Mouse (Mus musculus): ENCODE measurements at regions not wholly inside any gene's neighbourhood (a gene's known extent, or its start where the extent isn't known, plus 50 kb on each side); places are given as distances from the start of the nearest gene placed in this dataset.
A peak's percentile ranks its signal among the peaks of the same experiment; 100 is the strongest.

DNA sequence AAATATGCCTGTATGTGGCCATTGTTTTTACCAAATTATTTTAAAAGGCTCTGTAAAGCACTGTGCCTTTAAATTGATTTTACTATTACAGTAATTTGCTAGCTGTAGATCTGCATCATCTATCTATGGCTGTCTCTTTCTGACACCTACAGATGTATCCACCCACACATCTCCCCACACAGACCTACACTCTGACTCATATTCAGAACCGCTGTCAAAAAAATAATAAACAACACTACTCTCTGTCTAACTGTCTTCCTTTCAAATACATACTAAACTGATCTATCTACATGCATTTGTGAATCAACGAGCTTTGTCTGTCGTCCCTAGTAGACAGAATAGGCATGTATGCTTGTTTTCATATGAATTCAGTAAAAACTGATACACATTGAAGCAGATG is 130.6 kb upstream of the Gls start:
- Histone ChIP-seq H3K4me3 (ENCODE audit: low read depth, low read length) (no peak overlapping the region), H3K27me3 (ENCODE audit: control insufficient read depth, insufficient read depth, low read length) (no peaks in the 10 kb centered on the region), H3K4me1 (ENCODE audit: control insufficient read depth, insufficient read depth, low read length) (no peaks in the 10 kb centered on the region), H3K9ac (replicated peaks; ENCODE audit: low read depth, low read length) (no peak overlapping the region), H3K9me3 (ENCODE audit: control insufficient read depth, low read depth, low read length) (no peaks in the 10 kb centered on the region), H3K36me3 (ENCODE audit: control insufficient read depth, insufficient read depth, low read length) (no peaks in the 10 kb centered on the region), H3K27ac (ENCODE audit: low read length) (no peak overlapping the region), H3K4me2 (replicated peaks; ENCODE audit: low read depth, low read length) (no peak overlapping the region)
- WGBS = 75% methylated on average over 3 of the region's 3 CpGs
- no peak for ATAC-seq (ENCODE audit: insufficient number of reproducible peaks, insufficient read depth, low FRiP score, low read depth)

DNA sequence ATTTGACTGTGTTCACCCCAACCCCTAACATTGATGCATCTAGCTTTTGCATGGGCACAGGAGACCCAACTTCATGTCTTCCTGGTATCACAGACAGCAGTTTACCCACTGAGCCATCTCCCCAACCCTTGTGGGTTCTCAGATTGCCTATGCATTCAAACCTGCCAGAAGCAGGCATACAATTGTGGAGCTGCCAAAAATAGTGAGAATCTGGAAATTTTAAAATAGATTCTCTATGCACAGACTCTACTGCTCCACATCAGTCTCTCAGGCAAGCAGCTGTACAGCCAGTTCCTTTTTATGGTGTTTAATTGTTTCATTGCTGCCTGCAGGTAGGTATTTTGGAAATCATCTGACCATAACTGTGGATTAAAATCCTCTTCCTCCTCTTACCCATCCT is 129.9 kb upstream of the Gls start:
- Histone ChIP-seq H3K27me3 (ENCODE audit: control insufficient read depth, insufficient read depth, low read length) (no peaks in the 10 kb centered on the region), H3K4me3 (ENCODE audit: low read depth, low read length) (no peak overlapping the region), H3K4me1 (ENCODE audit: control insufficient read depth, insufficient read depth, low read length) (no peaks in the 10 kb centered on the region), H3K36me3 (ENCODE audit: control insufficient read depth, insufficient read depth, low read length) (no peaks in the 10 kb centered on the region), H3K27ac (ENCODE audit: low read length) (no peak overlapping the region), H3K9ac (replicated peaks; ENCODE audit: low read depth, low read length) (no peak overlapping the region), H3K4me2 (replicated peaks; ENCODE audit: low read depth, low read length) (no peak overlapping the region), H3K9me3 (ENCODE audit: control insufficient read depth, low read depth, low read length) (no peaks in the 10 kb centered on the region)
- no peak for ATAC-seq (ENCODE audit: insufficient number of reproducible peaks, insufficient read depth, low FRiP score, low read depth)

DNA sequence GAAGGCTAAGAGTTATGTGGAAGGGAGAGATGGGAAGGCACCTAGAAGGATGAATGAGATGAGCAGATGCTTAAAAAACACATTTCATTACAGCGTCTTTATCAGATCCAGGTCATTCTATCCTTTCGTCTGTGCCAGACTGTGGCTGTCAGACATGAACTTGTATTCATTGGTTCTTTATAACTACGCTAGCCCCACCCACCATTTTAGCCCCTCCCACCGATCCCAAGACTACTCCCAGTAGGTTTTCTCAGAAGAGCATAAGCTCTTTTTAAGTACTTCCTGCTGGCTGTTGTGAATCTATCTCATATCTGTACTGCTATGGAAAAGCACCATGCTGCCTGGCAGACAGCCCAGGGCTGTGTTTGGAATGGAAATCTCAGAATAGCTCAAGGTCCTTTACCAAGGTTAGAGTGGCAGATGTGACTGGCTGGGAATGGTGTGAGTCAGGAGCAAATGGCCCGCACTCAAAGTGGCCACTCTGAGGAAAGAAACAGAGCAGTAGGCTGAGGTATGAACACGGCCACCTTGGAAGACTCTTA is 121.1 kb upstream of the Gls start:
- no peak overlapping the region for H3K4me3 ChIP-seq (ENCODE audit: low read depth, low read length)
- no peak overlapping the region for H3K9ac ChIP-seq (replicated peaks; ENCODE audit: low read depth, low read length)
- no peak overlapping the region for H3K4me2 ChIP-seq (replicated peaks; ENCODE audit: low read depth, low read length)
- no peak for ATAC-seq (ENCODE audit: insufficient number of reproducible peaks, insufficient read depth, low FRiP score, low read depth)
- H3K27ac ChIP-seq (ENCODE audit: low read length) = no peak overlapping the region
- H3K9me3 ChIP-seq (ENCODE audit: control insufficient read depth, low read depth, low read length) = no peaks in the 10 kb centered on the region
- 88% methylated on average over 6 of the region's 6 CpGs for WGBS
- no peaks in the 10 kb centered on the region for H3K36me3 ChIP-seq (ENCODE audit: control insufficient read depth, insufficient read depth, low read length)
- H3K4me1 ChIP-seq (ENCODE audit: control insufficient read depth, insufficient read depth, low read length) = no peaks in the 10 kb centered on the region
- no peaks in the 10 kb centered on the region for H3K27me3 ChIP-seq (ENCODE audit: control insufficient read depth, insufficient read depth, low read length)

DNA sequence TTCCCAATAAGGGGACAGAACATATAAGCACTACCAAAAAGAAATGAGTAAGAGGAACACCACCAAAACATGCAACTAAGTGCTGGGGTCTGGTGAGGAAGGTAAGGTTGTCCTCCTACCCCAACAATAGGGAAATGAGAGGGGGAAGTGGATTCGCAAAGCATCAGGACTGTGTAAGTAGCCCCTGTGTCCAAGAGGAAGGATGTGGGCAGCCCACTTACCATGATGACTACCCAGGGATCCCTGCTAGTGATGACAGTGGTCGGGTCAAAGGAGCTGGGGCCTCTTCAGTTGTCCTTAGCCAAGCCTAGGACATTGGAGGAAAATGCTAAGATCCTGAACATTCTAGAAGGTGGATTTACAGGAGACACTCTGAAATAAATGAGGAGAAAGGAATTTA is 109.1 kb upstream of the Gls start:
- Histone ChIP-seq H3K27me3 (ENCODE audit: control insufficient read depth, insufficient read depth, low read length) (no peaks in the 10 kb centered on the region), H3K4me1 (ENCODE audit: control insufficient read depth, insufficient read depth, low read length) (no peaks in the 10 kb centered on the region), H3K9ac (replicated peaks; ENCODE audit: low read depth, low read length) (no peak overlapping the region), H3K9me3 (ENCODE audit: control insufficient read depth, low read depth, low read length) (no peaks in the 10 kb centered on the region), H3K4me2 (replicated peaks; ENCODE audit: low read depth, low read length) (no peak overlapping the region), H3K36me3 (ENCODE audit: control insufficient read depth, insufficient read depth, low read length) (no peaks in the 10 kb centered on the region), H3K27ac (ENCODE audit: low read length) (no peak overlapping the region), H3K4me3 (ENCODE audit: low read depth, low read length) (no peak overlapping the region)
- WGBS = 86% methylated on average over 2 of the region's 2 CpGs
- ATAC-seq (ENCODE audit: insufficient number of reproducible peaks, insufficient read depth, low FRiP score, low read depth) = no peak

DNA sequence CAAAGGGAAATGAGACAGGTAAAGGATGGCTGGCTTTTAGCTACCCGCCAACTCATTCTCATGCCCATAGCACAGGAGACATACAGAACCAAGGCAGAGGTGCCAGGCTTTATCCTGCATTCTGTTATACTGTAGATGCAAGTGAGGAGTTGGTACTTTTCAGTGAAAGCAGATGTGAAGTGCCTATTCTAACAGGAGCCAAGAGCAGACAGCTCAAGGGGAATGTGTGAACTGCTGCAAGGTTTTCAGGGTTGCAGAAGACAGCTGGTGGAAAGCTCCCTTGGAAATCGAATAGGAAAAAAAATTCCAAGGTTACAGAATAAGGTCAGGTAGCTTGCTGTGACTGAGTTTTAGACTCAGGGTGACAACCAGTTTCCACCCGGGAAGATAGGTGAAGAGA is 105.7 kb upstream of the Gls start:
- Histone ChIP-seq H3K27ac (ENCODE audit: low read length) (no peak overlapping the region), H3K4me2 (replicated peaks; ENCODE audit: low read depth, low read length) (no peak overlapping the region), H3K27me3 (ENCODE audit: control insufficient read depth, insufficient read depth, low read length) (no peaks in the 10 kb centered on the region), H3K4me3 (ENCODE audit: low read depth, low read length) (no peak overlapping the region), H3K9ac (replicated peaks; ENCODE audit: low read depth, low read length) (no peak overlapping the region), H3K9me3 (ENCODE audit: control insufficient read depth, low read depth, low read length) (no peaks in the 10 kb centered on the region), H3K4me1 (ENCODE audit: control insufficient read depth, insufficient read depth, low read length) (no peaks in the 10 kb centered on the region), H3K36me3 (ENCODE audit: control insufficient read depth, insufficient read depth, low read length) (no peaks in the 10 kb centered on the region)
- ATAC-seq (ENCODE audit: insufficient number of reproducible peaks, insufficient read depth, low FRiP score, low read depth) = no peak
- WGBS = 65% methylated on average over 3 of the region's 3 CpGs

DNA sequence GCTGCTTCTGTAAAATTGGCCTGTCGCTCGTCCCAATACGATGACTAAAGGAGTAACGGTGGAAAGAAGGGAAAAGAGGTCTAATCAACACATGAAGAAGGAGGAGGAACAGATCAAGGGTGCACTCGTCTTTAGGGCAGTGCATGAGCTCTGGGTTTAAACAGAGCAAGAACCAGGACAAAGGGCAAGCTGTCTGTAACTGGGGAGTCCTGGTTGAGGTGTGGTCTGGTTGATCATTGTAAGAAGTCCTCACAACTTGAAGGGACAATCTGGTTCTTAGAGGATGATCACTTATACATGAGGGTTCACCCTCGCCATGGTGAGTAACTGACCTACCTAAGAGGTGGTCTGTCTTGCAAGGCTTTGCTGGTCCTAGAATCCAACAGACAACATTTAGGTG is 105.2 kb upstream of the Gls start:
- 82% methylated on average over 6 of the region's 6 CpGs for WGBS
- Histone ChIP-seq H3K27me3 (ENCODE audit: control insufficient read depth, insufficient read depth, low read length) (no peaks in the 10 kb centered on the region), H3K9ac (replicated peaks; ENCODE audit: low read depth, low read length) (no peak overlapping the region), H3K36me3 (ENCODE audit: control insufficient read depth, insufficient read depth, low read length) (no peaks in the 10 kb centered on the region), H3K4me2 (replicated peaks; ENCODE audit: low read depth, low read length) (no peak overlapping the region), H3K4me1 (ENCODE audit: control insufficient read depth, insufficient read depth, low read length) (no peaks in the 10 kb centered on the region), H3K27ac (ENCODE audit: low read length) (no peak overlapping the region), H3K4me3 (ENCODE audit: low read depth, low read length) (no peak overlapping the region), H3K9me3 (ENCODE audit: control insufficient read depth, low read depth, low read length) (no peaks in the 10 kb centered on the region)
- no peak for ATAC-seq (ENCODE audit: insufficient number of reproducible peaks, insufficient read depth, low FRiP score, low read depth)

DNA sequence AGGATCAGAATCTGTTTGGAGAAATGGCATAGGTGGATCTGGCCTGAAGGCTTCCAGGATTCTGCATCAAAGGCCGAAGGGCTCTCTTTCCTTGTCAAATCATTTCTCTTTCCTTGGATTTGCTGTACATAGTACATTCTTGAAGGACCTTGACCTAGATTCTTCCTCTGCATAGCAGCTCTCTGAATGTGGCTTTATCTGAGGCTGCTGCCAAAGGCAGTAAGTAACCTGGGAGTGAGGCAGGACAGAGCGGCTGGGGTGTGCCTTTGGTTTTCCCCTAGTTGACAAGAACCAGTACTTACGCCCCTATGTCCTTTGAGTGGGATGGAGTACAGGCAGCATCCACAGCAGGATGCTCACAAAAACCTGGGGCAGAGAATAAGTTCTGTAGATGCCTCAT is 103.7 kb upstream of the Gls start:
- no peaks in the 10 kb centered on the region for H3K9me3 ChIP-seq (ENCODE audit: control insufficient read depth, low read depth, low read length)
- H3K27me3 ChIP-seq (ENCODE audit: control insufficient read depth, insufficient read depth, low read length) = no peaks in the 10 kb centered on the region
- H3K4me3 ChIP-seq (ENCODE audit: low read depth, low read length) = no peak overlapping the region
- H3K27ac ChIP-seq (ENCODE audit: low read length) = no peak overlapping the region
- H3K36me3 ChIP-seq (ENCODE audit: control insufficient read depth, insufficient read depth, low read length) = no peaks in the 10 kb centered on the region
- H3K9ac ChIP-seq (replicated peaks; ENCODE audit: low read depth, low read length) = no peak overlapping the region
- ATAC-seq (ENCODE audit: insufficient number of reproducible peaks, insufficient read depth, low FRiP score, low read depth) = no peak
- no peak overlapping the region for H3K4me2 ChIP-seq (replicated peaks; ENCODE audit: low read depth, low read length)
- H3K4me1 ChIP-seq (ENCODE audit: control insufficient read depth, insufficient read depth, low read length) = no peaks in the 10 kb centered on the region
- 88% methylated on average over 3 of the region's 3 CpGs for WGBS

DNA sequence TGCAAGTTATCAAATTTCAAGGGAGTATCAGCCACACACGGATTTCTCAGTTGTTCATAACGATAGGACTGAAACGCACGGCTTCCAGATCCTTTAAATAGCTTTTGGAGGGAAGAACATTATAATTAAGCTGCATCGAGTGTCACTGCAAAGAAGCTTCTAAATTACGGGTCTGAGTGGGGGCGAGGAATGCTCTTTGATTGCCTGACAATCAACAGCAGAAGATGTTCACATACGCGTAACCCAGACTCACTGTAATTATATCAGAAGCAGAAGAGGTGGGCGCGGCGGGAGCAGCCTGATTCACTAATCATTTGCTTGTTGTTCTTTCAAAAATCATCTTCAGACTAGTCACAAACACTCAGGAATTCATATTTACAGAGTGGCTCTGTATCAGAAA is 99.0 kb upstream of the Gls start:
- Histone ChIP-seq H3K9ac (replicated peaks; ENCODE audit: low read depth, low read length) (no peak overlapping the region), H3K9me3 (ENCODE audit: control insufficient read depth, low read depth, low read length) (no peaks in the 10 kb centered on the region), H3K27me3 (ENCODE audit: control insufficient read depth, insufficient read depth, low read length) (no peaks in the 10 kb centered on the region), H3K4me1 (ENCODE audit: control insufficient read depth, insufficient read depth, low read length) (no peaks in the 10 kb centered on the region), H3K4me3 (ENCODE audit: low read depth, low read length) (no peak overlapping the region), H3K4me2 (replicated peaks; ENCODE audit: low read depth, low read length) (no peak overlapping the region), H3K36me3 (ENCODE audit: control insufficient read depth, insufficient read depth, low read length) (no peaks in the 10 kb centered on the region), H3K27ac (ENCODE audit: low read length) (no peak overlapping the region)
- WGBS = 71% methylated on average over 12 of the region's 12 CpGs
- no peak for ATAC-seq (ENCODE audit: insufficient number of reproducible peaks, insufficient read depth, low FRiP score, low read depth)

DNA sequence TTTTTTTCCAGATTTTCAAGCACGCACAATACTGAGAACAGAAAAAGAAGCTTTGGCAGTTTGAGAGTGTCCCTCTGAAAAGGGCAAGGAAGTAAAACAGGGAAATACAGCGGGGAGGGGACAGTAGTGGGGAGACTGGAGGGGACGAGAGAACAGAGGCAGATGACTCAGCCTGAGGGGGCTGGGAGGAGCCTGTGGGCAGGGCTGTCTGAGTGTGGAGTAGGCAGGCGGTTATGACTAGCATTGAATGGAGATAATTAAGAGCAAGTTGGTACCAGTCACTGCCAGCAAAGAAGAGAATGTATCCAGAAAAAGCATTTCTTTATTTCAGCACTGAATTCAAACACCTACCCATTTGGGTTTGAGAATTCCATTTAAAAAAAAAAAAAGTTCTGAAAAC is 98.4 kb upstream of the Gls start:
- no peaks in the 10 kb centered on the region for H3K27me3 ChIP-seq (ENCODE audit: control insufficient read depth, insufficient read depth, low read length)
- H3K4me3 ChIP-seq (ENCODE audit: low read depth, low read length) = no peak overlapping the region
- H3K9me3 ChIP-seq (ENCODE audit: control insufficient read depth, low read depth, low read length) = no peaks in the 10 kb centered on the region
- no peaks in the 10 kb centered on the region for H3K36me3 ChIP-seq (ENCODE audit: control insufficient read depth, insufficient read depth, low read length)
- H3K4me1 ChIP-seq (ENCODE audit: control insufficient read depth, insufficient read depth, low read length) = no peaks in the 10 kb centered on the region
- H3K9ac ChIP-seq (replicated peaks; ENCODE audit: low read depth, low read length) = no peak overlapping the region
- no peak overlapping the region for H3K27ac ChIP-seq (ENCODE audit: low read length)
- ATAC-seq (ENCODE audit: insufficient number of reproducible peaks, insufficient read depth, low FRiP score, low read depth) = peak; percentile 72; the same call in 1 of the 2 replicates
- H3K4me2 ChIP-seq (replicated peaks; ENCODE audit: low read depth, low read length) = no peak overlapping the region
- WGBS = 42% methylated on average over 4 of the region's 4 CpGs
